Comparison of ENCODE assay signal across 1 mouse cellular context in genomic region chr16:57549061-57550037, GRCm38 (mm10).
TF ChIP-seq lines count a peak whose summit lies in the region.

No protein-coding gene starts in this region.

TF ChIP-seq in CH12.LX, 34 proteins besides CTCF, POLR2A, EP300 and RAD21 (continued from another document):
- TF ChIP-seq CHD2 (IDR thresholded peaks at IDR 0.05; ENCODE audit: low read length) = no peak
- TF ChIP-seq PAX5 (IDR thresholded peaks at IDR 0.05; ENCODE audit: low read length) = no peak
- peak; percentile 85; the same call in 1 of the 2 replicates for TF ChIP-seq UBTF (IDR thresholded peaks at IDR 0.05; ENCODE audit: low read depth, low read length)
TF ChIP-seq in CH12.LX: peak in this region for 12.
